Mouse (Mus musculus): Measurements from ENCODE around the gene Wfdc15a. TPM values are rescaled to one million over a fixed set of nuclear protein-coding genes. Genes with fewer than 3 reads are reported as not detected.
"Not testable (repeated sequence)": the region's sequence is repeated elsewhere in the genome, so short reads cannot be mapped to it uniquely, and the experiment has no call there.

The Wfdc15a gene
- total and polyA plus RNA-seq, 3 experiments: not detected

DNA sequence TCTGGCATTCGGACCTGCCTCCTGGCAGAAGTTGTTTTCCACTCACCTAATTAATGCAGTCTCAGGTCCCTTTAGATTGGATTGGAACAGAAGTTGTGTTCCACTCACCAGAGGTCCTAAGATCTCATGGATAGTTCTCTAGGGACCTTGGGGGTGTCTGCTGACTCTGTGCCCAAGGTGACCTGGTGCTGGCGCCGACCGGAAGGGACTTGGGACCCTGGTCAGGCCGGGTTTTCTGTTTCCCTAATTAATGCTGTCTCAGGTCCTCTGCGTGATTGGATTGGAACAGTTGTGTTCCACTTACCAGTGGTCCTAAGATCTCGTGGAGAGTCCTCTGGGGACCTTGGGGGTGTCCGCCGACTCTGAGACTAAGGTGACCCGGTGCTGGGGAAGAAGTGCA, 6.1 kb upstream of the Wfdc15a start:
- H3K9ac ChIP-seq (ENCODE audit: control insufficient read depth, low read depth, low read length, poor library complexity, severe bottlenecking); H3K4me1 ChIP-seq (ENCODE audit: control insufficient read depth in 1 of 2, insufficient read depth in 2 of 2, low read length in 2 of 2); H3K9me3 ChIP-seq (replicated peaks; ENCODE audit: insufficient read depth, low read length); H3K79me2 ChIP-seq (ENCODE audit: control insufficient read depth, insufficient read depth, low read length, poor library complexity); H3K4me3 ChIP-seq (ENCODE audit: control insufficient read depth in 1 of 2, insufficient read depth in 1 of 2, low read depth in 2 of 2, low read length in 2 of 2); H3K27me3 ChIP-seq (ENCODE audit: control insufficient read depth in 1 of 2, insufficient read depth in 2 of 2, low read length in 2 of 2); DNase-seq (ENCODE audit: low read depth, low spot score); H3K36me3 ChIP-seq (ENCODE audit: control insufficient read depth in 1 of 2, insufficient read depth in 2 of 2, low read length in 2 of 2); H3K27ac ChIP-seq (ENCODE audit: control insufficient read depth, low read depth, low read length): not testable (repeated sequence)

DNA sequence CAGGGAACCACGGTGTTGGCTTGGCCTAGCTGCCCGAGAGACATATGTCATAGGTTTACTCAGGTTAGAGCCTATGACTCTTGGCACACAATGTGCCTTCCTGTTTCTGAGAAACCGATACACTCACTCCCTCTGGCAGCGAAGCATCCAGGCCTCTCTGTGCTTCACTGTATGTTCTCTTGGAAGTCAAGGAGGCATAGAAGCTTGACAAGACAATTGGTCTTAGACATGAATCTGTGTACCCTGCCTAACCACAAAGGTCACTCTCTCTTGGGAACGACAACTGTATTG, 3.3 kb downstream of the Wfdc15a start:
- Histone ChIP-seq H3K9ac (ENCODE audit: control insufficient read depth, low read depth, low read length, poor library complexity, severe bottlenecking) (no peak overlapping the region), H3K4me3 (ENCODE audit: control insufficient read depth in 1 of 2, insufficient read depth in 1 of 2, low read depth in 2 of 2, low read length in 2 of 2) (no peak overlapping the region), H3K27me3 (ENCODE audit: control insufficient read depth in 1 of 2, insufficient read depth in 2 of 2, low read length in 2 of 2) (peaks cover 8 to 13% of the 10 kb centered on the region in 2 experiments), H3K4me1 (ENCODE audit: control insufficient read depth in 1 of 2, insufficient read depth in 2 of 2, low read length in 2 of 2) (no peaks in the 10 kb centered on the region), H3K27ac (ENCODE audit: control insufficient read depth, low read depth, low read length) (no peak overlapping the region), H3K79me2 (ENCODE audit: control insufficient read depth, insufficient read depth, low read length, poor library complexity) (no peaks in the 10 kb centered on the region), H3K9me3 (replicated peaks; ENCODE audit: insufficient read depth, low read length) (no peaks in the 10 kb centered on the region), H3K36me3 (ENCODE audit: control insufficient read depth in 1 of 2, insufficient read depth in 2 of 2, low read length in 2 of 2) (no peaks in the 10 kb centered on the region)
- DNase-seq (ENCODE audit: low read depth, low spot score): no peak
- no peak for TF ChIP-seq ELF1 (IDR thresholded peaks at IDR 0.05; ENCODE audit: low read depth, low read length)
- no peak for TF ChIP-seq TCF12 (IDR thresholded peaks at IDR 0.05; ENCODE audit: low read depth, low read length)
- TF ChIP-seq TBP (IDR thresholded peaks at IDR 0.05; ENCODE audit: low read depth, low read length): no peak
- TF ChIP-seq MYB (IDR thresholded peaks at IDR 0.05; ENCODE audit: low read depth, low read length): no peak
- TF ChIP-seq SIN3A (IDR thresholded peaks at IDR 0.05; ENCODE audit: low read length): no peak
- TF ChIP-seq POLR2AphosphoS2 (IDR thresholded peaks at IDR 0.05; ENCODE audit: low read length): no peak
- no peak for TF ChIP-seq ZNF384 (IDR thresholded peaks at IDR 0.05; ENCODE audit: low read depth, low read length)
- TF ChIP-seq CHD1 (IDR thresholded peaks at IDR 0.05; ENCODE audit: low read depth, low read length): no peak
- no peak for TF ChIP-seq BHLHE40 (IDR thresholded peaks at IDR 0.05; ENCODE audit: borderline replicate concordance, low read depth, low read length)
- no peak for TF ChIP-seq ETS1 (IDR thresholded peaks at IDR 0.05; ENCODE audit: low read depth, low read length)
- no peak for TF ChIP-seq GABPA (IDR thresholded peaks at IDR 0.05; ENCODE audit: low read depth, low read length)

DNA sequence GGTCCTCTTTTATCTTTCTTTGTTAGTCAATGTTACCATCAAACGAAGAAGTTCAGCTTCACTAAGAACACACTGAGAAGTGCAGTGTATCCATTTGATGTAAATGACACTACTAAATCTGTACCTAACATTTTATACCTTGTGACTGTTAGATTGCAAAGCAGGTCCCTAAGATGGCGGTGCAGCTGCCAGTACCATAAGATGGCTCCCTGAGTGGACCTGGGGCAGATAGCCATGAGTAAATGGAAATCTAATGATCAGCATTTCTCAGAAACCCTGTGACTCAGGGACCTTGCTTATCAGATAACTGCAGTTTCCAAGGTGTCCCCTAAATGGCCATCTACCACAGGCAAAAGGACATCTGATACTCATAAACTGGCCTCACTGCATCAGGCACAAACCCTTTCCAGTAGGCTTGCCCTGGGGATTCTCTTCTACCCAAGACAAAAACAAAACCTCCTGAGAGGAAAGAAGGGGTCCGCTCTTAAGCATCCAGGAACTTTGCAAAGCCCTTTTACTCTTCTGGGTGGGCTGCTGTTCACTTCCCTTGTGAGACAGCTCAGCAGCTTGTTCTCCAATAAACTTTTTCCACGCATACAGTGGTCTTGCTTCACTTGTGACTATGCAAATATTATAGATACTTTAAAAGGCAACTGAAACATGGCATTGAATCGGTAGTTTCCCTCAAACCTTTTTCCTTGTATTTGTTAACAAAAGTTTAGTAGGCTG, 3.8 kb downstream of the Wfdc15a start:
- TF ChIP-seq ZNF384 (IDR thresholded peaks at IDR 0.05; ENCODE audit: low read depth, low read length): no peak
- no peak for TF ChIP-seq MXI1 (IDR thresholded peaks at IDR 0.05; ENCODE audit: low read depth, low read length)
- no peak for TF ChIP-seq MAX (IDR thresholded peaks at IDR 0.05; ENCODE audit: low read length)
- Histone ChIP-seq H3K4me3 (ENCODE audit: control insufficient read depth in 1 of 2, insufficient read depth in 1 of 2, low read depth in 2 of 2, low read length in 2 of 2) (no peak overlapping the region), H3K9me3 (replicated peaks; ENCODE audit: insufficient read depth, low read length) (no peaks in the 10 kb centered on the region), H3K36me3 (ENCODE audit: control insufficient read depth in 1 of 2, insufficient read depth in 2 of 2, low read length in 2 of 2) (no peaks in the 10 kb centered on the region), H3K79me2 (ENCODE audit: control insufficient read depth, insufficient read depth, low read length, poor library complexity) (no peaks in the 10 kb centered on the region), H3K9ac (ENCODE audit: control insufficient read depth, low read depth, low read length, poor library complexity, severe bottlenecking) (no peak overlapping the region), H3K27me3 (ENCODE audit: control insufficient read depth in 1 of 2, insufficient read depth in 2 of 2, low read length in 2 of 2) (peaks cover 8 to 13% of the 10 kb centered on the region in 2 experiments), H3K27ac (ENCODE audit: control insufficient read depth, low read depth, low read length) (no peak overlapping the region), H3K4me1 (ENCODE audit: control insufficient read depth in 1 of 2, insufficient read depth in 2 of 2, low read length in 2 of 2) (no peaks in the 10 kb centered on the region)
- DNase-seq (ENCODE audit: low read depth, low spot score): no peak

All from MEL (cell line).